Mouse (Mus musculus) liver, postnatal 0 days (tissue): ENCODE measurements around the gene Wdr83.

Experiments
- CTCF ChIP-seq: sonication (generic); IDR thresholded peaks from 2 replicates; pipeline ENCODE4 v1.5.1; 2016; ENCODE audit warnings: antibody characterized with exemption, low read depth
- EP300 ChIP-seq: IDR thresholded peaks from 2 replicates; pipeline ENCODE4 v1.6.1; 2016; ENCODE audit warnings: antibody characterized with exemption, low read depth, mild to moderate bottlenecking

DNA sequence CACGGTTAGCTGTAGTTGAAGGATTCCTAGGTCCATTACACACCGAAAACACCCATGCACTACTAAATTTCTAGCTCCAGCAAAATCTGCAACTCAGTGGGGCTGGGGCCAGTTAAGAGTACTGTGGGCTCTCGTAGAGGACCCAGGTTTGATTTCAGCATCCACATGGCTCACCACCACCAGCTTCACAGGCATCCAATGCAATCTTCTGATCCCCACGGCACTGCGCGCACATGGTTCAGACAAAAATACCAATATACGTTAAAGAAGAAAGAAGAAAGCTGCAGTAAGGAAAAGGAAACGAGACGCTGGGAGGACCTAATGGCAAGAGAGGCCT is 44.8 kb downstream of the Wdr83 start:
- no peak for TF ChIP-seq CTCF
- no peak for TF ChIP-seq EP300
